Mouse (Mus musculus) cerebellum, postnatal 4 days (tissue): ENCODE results near the gene Kcnj12.
A peak's percentile ranks its signal among the peaks of the same experiment; 100 is the strongest.

Experiments used
- DNase-seq, 2 experiments: peaks; one replicate each; pipeline ENCODE4 v3.0.0; 2022; ENCODE audit warnings: low spot score in 2 of 2, mixed read lengths in 1 of 2

Kcnj12 gene

GRCm38 (mm10) chr11:61059691-61060457, 37.5 kb downstream of the Kcnj12 start:
- DNase-seq: no peak

GRCm38 (mm10) chr11:61060634-61061033, 38.3 kb downstream of the Kcnj12 start:
- no peak for DNase-seq

GRCm38 (mm10) chr11:61062548-61063461, 40.4 kb downstream of the Kcnj12 start:
- no peak for DNase-seq

- DNase-seq: no peak
Observed at GRCm38 (mm10) chr11:61063503-61063902, 41.1 kb downstream of the Kcnj12 start.

GRCm38 (mm10) chr11:61065620-61066019, 43.3 kb downstream of the Kcnj12 start:
- no peak for DNase-seq

- DNase-seq: no peak
Observed at GRCm38 (mm10) chr11:61067133-61067835, 44.9 kb downstream of the Kcnj12 start.

- no peak for DNase-seq
Observed at GRCm38 (mm10) chr11:61068866-61069265, 46.5 kb downstream of the Kcnj12 start.

GRCm38 (mm10) chr11:61069645-61070044, 47.3 kb downstream of the Kcnj12 start:
- DNase-seq: no peak

GRCm38 (mm10) chr11:61074646-61075317, 52.4 kb downstream of the Kcnj12 start:
- no peak for DNase-seq

- no peak for DNase-seq
Observed at GRCm38 (mm10) chr11:61075361-61076326, 53.3 kb downstream of the Kcnj12 start.

- no peak for DNase-seq
Observed at GRCm38 (mm10) chr11:61081624-61082023, 59.3 kb downstream of the Kcnj12 start.

- DNase-seq: no peak
Observed at GRCm38 (mm10) chr11:61090195-61090594, 67.8 kb downstream of the Kcnj12 start.

- peak in 1 of 2 experiments; percentile 8 for DNase-seq
Observed at GRCm38 (mm10) chr11:61091192-61091591, 68.8 kb downstream of the Kcnj12 start.

GRCm38 (mm10) chr11:61091642-61092262, 69.4 kb downstream of the Kcnj12 start:
- peak; percentile 65 to 78 for DNase-seq

- DNase-seq: no peak
Observed at GRCm38 (mm10) chr11:61098046-61098445, 75.7 kb downstream of the Kcnj12 start.

GRCm38 (mm10) chr11:61102397-61103339, 80.3 kb downstream of the Kcnj12 start:
- no peak for DNase-seq

- DNase-seq: peak; percentile 87 to 93
Observed at GRCm38 (mm10) chr11:61104241-61104901, 82.0 kb downstream of the Kcnj12 start.

GRCm38 (mm10) chr11:61108911-61109361, 86.6 kb downstream of the Kcnj12 start:
- no peak for DNase-seq
